ENCODE assay signal across 18 mouse cellular contexts in the genomic region with DNA sequence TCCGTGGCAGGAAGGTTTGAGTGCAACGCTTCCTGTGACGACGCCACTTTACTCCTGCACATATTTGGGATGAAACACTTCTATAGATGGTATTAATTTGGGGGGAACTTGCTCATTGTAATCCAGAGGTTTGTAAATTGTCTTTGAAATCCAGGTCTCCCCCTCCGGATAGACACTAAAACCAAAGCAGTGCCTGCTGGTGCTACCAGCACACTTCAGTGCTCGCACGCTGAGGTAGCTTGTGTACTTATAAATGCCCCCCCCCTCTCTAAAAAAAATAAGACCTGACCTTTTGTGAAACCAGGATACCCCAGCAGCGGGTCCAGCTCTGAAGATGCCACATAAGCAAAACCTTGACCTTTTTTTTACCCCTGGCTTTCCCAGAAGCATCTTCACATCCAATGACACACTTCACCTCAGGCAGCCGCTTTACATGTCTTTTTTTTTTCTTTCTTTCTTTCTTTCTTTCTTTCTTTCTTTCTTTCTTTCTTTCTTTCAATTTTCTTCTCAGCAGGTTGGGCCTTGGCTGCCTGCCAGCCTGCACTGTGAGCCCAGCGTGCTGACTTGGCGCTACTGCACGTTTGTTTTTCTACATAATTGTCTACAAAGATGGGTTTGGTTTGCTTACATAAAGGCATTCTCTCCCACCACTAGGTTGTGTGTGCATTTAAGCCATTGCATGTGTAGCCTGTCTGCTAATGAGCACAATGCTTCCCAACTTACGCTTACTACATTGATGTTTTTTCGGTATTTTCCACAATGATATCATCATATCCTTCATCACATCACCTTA.
DNase-seq lines count a peak whose midpoint lies in the region; ATAC-seq lines count a peak whose summit lies in the region.
"Had no signal": no experiment of that assay in that cellular context is flagged by ENCODE, and none has a peak within 500 bp of the region (broad histone marks: within the 10 kb centered on the region; RNA-seq: fewer than 3 reads in every experiment).

No protein-coding gene starts in this region.

- H3K4me2 ChIP-seq in forebrain, embryonic 11.5 days (ENCODE audit: low read depth, low read length, severe bottlenecking), result no peak overlapping the region
- H3K4me2 ChIP-seq in midbrain, embryonic 11.5 days, result no peak overlapping the region
- H3K4me2 ChIP-seq in forebrain, embryonic 15.5 days (replicated peaks), result no peak overlapping the region
- no peak overlapping the region for H3K4me2 ChIP-seq in midbrain, embryonic 16.5 days (ENCODE audit: low read length)
- H3K4me2 ChIP-seq: heart, embryonic 13.5 days; hindbrain, embryonic 15.5 days; limb, embryonic 13.5 days; liver, embryonic 15.5 days; midbrain, embryonic 12.5 days; neural tube, embryonic 12.5 days had no signal

- 76% methylated on average over 14 of the region's 14 CpGs for WGBS in forebrain, embryonic 11.5 days
- 86% methylated on average over 14 of the region's 14 CpGs for WGBS in forebrain, embryonic 10.5 days
- WGBS in midbrain, embryonic 11.5 days, result 79% methylated on average over 14 of the region's 14 CpGs
- WGBS in midbrain, embryonic 10.5 days, result 81% methylated on average over 14 of the region's 14 CpGs
- 38% methylated on average over 14 of the region's 14 CpGs for WGBS in forebrain, embryonic 15.5 days
- WGBS in midbrain, embryonic 16.5 days, result 57% methylated on average over 14 of the region's 14 CpGs
- WGBS in heart, embryonic 10.5 days, result 84% methylated on average over 14 of the region's 14 CpGs

- H3K27me3 ChIP-seq in forebrain, embryonic 11.5 days (ENCODE audit: control insufficient read depth, insufficient read depth, low read length), result no peaks in the 10 kb centered on the region
- H3K27me3 ChIP-seq in forebrain, embryonic 10.5 days (ENCODE audit: poor library complexity, severe bottlenecking), result no peaks in the 10 kb centered on the region
- no peaks in the 10 kb centered on the region for H3K27me3 ChIP-seq in midbrain, embryonic 11.5 days (ENCODE audit: control insufficient read depth, insufficient read depth, low read length)
- no peaks in the 10 kb centered on the region for H3K27me3 ChIP-seq in midbrain, embryonic 10.5 days (ENCODE audit: low read depth, poor library complexity, severe bottlenecking)
- H3K27me3 ChIP-seq in forebrain, embryonic 15.5 days, result no peaks in the 10 kb centered on the region
- H3K27me3 ChIP-seq in midbrain, embryonic 16.5 days (ENCODE audit: control insufficient read depth, insufficient read depth, low read depth, low read length), result no peaks in the 10 kb centered on the region
- no peaks in the 10 kb centered on the region for H3K27me3 ChIP-seq in heart, embryonic 10.5 days (ENCODE audit: insufficient read depth, poor library complexity, severe bottlenecking)
- H3K27me3 ChIP-seq: heart, embryonic 13.5 days; hindbrain, embryonic 15.5 days; limb, embryonic 13.5 days; liver, embryonic 15.5 days; midbrain, embryonic 12.5 days; neural tube, embryonic 12.5 days had no signal

- ATAC-seq in forebrain, embryonic 11.5 days (replicated peaks; ENCODE audit: low FRiP score), result 0 out of 2 replicates have a peak, but pooled peaks have one; percentile 53
- no peak for ATAC-seq in midbrain, embryonic 11.5 days (ENCODE audit: low FRiP score)
- ATAC-seq in forebrain, embryonic 15.5 days (replicated peaks), result 0 out of 2 replicates have a peak, but pooled peaks have one; percentile 53
- ATAC-seq in midbrain, embryonic 16.5 days, result peak; percentile 73; the same call in 1 of the 2 replicates
- ATAC-seq in CD4-positive, CD25-positive, alpha-beta regulatory T cell, adult 4 months, result no peak

- DNase-seq in forebrain, embryonic 11.5 days (ENCODE audit: low spot score), result no peak
- no peak for DNase-seq in forebrain, embryonic 10.5 days (ENCODE audit: extremely low spot score, low spot score)
- DNase-seq in midbrain, embryonic 11.5 days (ENCODE audit: low spot score, missing footprints), result peak; percentile 75
- no peak for DNase-seq in midbrain, embryonic 10.5 days (ENCODE audit: low spot score)
- DNase-seq in heart, embryonic 10.5 days (ENCODE audit: low spot score), result no peak
- DNase-seq: kidney, adult 8-10 months; retina, postnatal 1 day; thymus, postnatal 25 days had no signal

- H3K27ac ChIP-seq in forebrain, embryonic 11.5 days (ENCODE audit: low read depth, low read length), result no peak overlapping the region
- no peak overlapping the region for H3K27ac ChIP-seq in forebrain, embryonic 10.5 days
- H3K27ac ChIP-seq in midbrain, embryonic 11.5 days (ENCODE audit: low read depth, low read length), result no peak overlapping the region
- no peak overlapping the region for H3K27ac ChIP-seq in midbrain, embryonic 10.5 days (replicated peaks)
- no peak overlapping the region for H3K27ac ChIP-seq in forebrain, embryonic 15.5 days (replicated peaks)
- no peak overlapping the region for H3K27ac ChIP-seq in midbrain, embryonic 16.5 days (ENCODE audit: low read length)
- no peak overlapping the region for H3K27ac ChIP-seq in heart, embryonic 10.5 days
- H3K27ac ChIP-seq: heart, embryonic 13.5 days; hindbrain, embryonic 15.5 days; layer of hippocampus, adult 2 months; limb, embryonic 13.5 days; liver, embryonic 15.5 days; midbrain, embryonic 12.5 days; neural tube, embryonic 12.5 days had no signal

- H3K36me3 ChIP-seq in forebrain, embryonic 11.5 days (ENCODE audit: control insufficient read depth, insufficient read depth, low read length), result no peaks in the 10 kb centered on the region
- no peaks in the 10 kb centered on the region for H3K36me3 ChIP-seq in forebrain, embryonic 10.5 days (replicated peaks)
- no peaks in the 10 kb centered on the region for H3K36me3 ChIP-seq in midbrain, embryonic 11.5 days (ENCODE audit: control insufficient read depth, insufficient read depth, low read length)
- no peaks in the 10 kb centered on the region for H3K36me3 ChIP-seq in midbrain, embryonic 10.5 days
- no peaks in the 10 kb centered on the region for H3K36me3 ChIP-seq in forebrain, embryonic 15.5 days
- no peaks in the 10 kb centered on the region for H3K36me3 ChIP-seq in midbrain, embryonic 16.5 days (ENCODE audit: control insufficient read depth, insufficient read depth, low read length)
- H3K36me3 ChIP-seq in heart, embryonic 10.5 days, result no peaks in the 10 kb centered on the region
- H3K36me3 ChIP-seq: heart, embryonic 13.5 days; hindbrain, embryonic 15.5 days; limb, embryonic 13.5 days; liver, embryonic 15.5 days; midbrain, embryonic 12.5 days; neural tube, embryonic 12.5 days had no signal

- H3K9me3 ChIP-seq in forebrain, embryonic 11.5 days (ENCODE audit: control insufficient read depth, low read length), result no peaks in the 10 kb centered on the region
- H3K9me3 ChIP-seq in forebrain, embryonic 10.5 days, result no peaks in the 10 kb centered on the region
- H3K9me3 ChIP-seq in midbrain, embryonic 11.5 days (ENCODE audit: control insufficient read depth, low read length), result no peaks in the 10 kb centered on the region
- H3K9me3 ChIP-seq in midbrain, embryonic 10.5 days (replicated peaks), result no peaks in the 10 kb centered on the region
- no peaks in the 10 kb centered on the region for H3K9me3 ChIP-seq in forebrain, embryonic 15.5 days
- no peaks in the 10 kb centered on the region for H3K9me3 ChIP-seq in midbrain, embryonic 16.5 days (replicated peaks; ENCODE audit: control insufficient read depth, low read length, poor library complexity, severe bottlenecking)
- no peaks in the 10 kb centered on the region for H3K9me3 ChIP-seq in heart, embryonic 10.5 days
- H3K9me3 ChIP-seq: heart, embryonic 13.5 days; hindbrain, embryonic 15.5 days; limb, embryonic 13.5 days; liver, embryonic 15.5 days; midbrain, embryonic 12.5 days; neural tube, embryonic 12.5 days had no signal

- H3K9ac ChIP-seq in forebrain, embryonic 11.5 days (ENCODE audit: low read length), result no peak overlapping the region
- no peak overlapping the region for H3K9ac ChIP-seq in midbrain, embryonic 11.5 days (ENCODE audit: low read length)
- H3K9ac ChIP-seq in forebrain, embryonic 15.5 days (replicated peaks), result no peak overlapping the region
- no peak overlapping the region for H3K9ac ChIP-seq in midbrain, embryonic 16.5 days (ENCODE audit: low read depth, low read length)
- H3K9ac ChIP-seq: heart, embryonic 13.5 days; hindbrain, embryonic 15.5 days; limb, embryonic 13.5 days; liver, embryonic 15.5 days; midbrain, embryonic 12.5 days; neural tube, embryonic 12.5 days had no signal

- H3K4me3 ChIP-seq in forebrain, embryonic 11.5 days (ENCODE audit: low read depth, low read length), result no peak overlapping the region
- H3K4me3 ChIP-seq in forebrain, embryonic 10.5 days, result no peak overlapping the region
- no peak overlapping the region for H3K4me3 ChIP-seq in midbrain, embryonic 11.5 days (ENCODE audit: low read depth, low read length)
- H3K4me3 ChIP-seq in midbrain, embryonic 10.5 days, result no peak overlapping the region
- H3K4me3 ChIP-seq in forebrain, embryonic 15.5 days, result no peak overlapping the region
- H3K4me3 ChIP-seq in midbrain, embryonic 16.5 days (ENCODE audit: low read depth, low read length), result no peak overlapping the region
- H3K4me3 ChIP-seq in heart, embryonic 10.5 days, result no peak overlapping the region
- H3K4me3 ChIP-seq: heart, embryonic 13.5 days; hindbrain, embryonic 15.5 days; layer of hippocampus, adult 2 months; limb, embryonic 13.5 days; liver, embryonic 15.5 days; midbrain, embryonic 12.5 days; neural tube, embryonic 12.5 days had no signal

- no peaks in the 10 kb centered on the region for H3K4me1 ChIP-seq in forebrain, embryonic 11.5 days (replicated peaks; ENCODE audit: control insufficient read depth, insufficient read depth, low read length)
- H3K4me1 ChIP-seq in forebrain, embryonic 10.5 days, result peaks cover 5% of the 10 kb centered on the region; the same call in 1 of the 2 replicates
- no peaks in the 10 kb centered on the region for H3K4me1 ChIP-seq in midbrain, embryonic 11.5 days (ENCODE audit: control insufficient read depth, insufficient read depth, low read length)
- no peaks in the 10 kb centered on the region for H3K4me1 ChIP-seq in midbrain, embryonic 10.5 days
- peaks cover 11% of the 10 kb centered on the region for H3K4me1 ChIP-seq in forebrain, embryonic 15.5 days
- 0 out of 2 replicates have a peak, but pooled peaks cover 2% of the 10 kb centered on the region for H3K4me1 ChIP-seq in midbrain, embryonic 16.5 days (ENCODE audit: control insufficient read depth, insufficient read depth, low read length)
- H3K4me1 ChIP-seq in heart, embryonic 10.5 days, result no peaks in the 10 kb centered on the region
- H3K4me1 ChIP-seq: heart, embryonic 13.5 days; hindbrain, embryonic 15.5 days; liver, embryonic 15.5 days; midbrain, embryonic 12.5 days; neural tube, embryonic 12.5 days had no signal

Comparison
In these comparisons a context has a peak if more than half of its experiments do, and no peak if none do; other contexts are left out.
1. ATAC-seq: peak in forebrain, embryonic 11.5 days (single experiment), forebrain, embryonic 15.5 days (single experiment) and midbrain, embryonic 16.5 days (single experiment); none in midbrain, embryonic 11.5 days (single experiment) and CD4-positive, CD25-positive, alpha-beta regulatory T cell, adult 4 months (single experiment).